Mouse (Mus musculus) lung, postnatal 36 days (tissue): Measurements from ENCODE around the gene Flad1.
"Not testable (repeated sequence)": the region's sequence is repeated elsewhere in the genome, so short reads cannot be mapped to it uniquely, and the experiment has no call there.

ENCODE experiments used
- DNase-seq: peaks from one replicate; pipeline ENCODE4 v3.0.0; 2022; ENCODE audit warnings: mixed read lengths

Flad1 gene

DNA sequence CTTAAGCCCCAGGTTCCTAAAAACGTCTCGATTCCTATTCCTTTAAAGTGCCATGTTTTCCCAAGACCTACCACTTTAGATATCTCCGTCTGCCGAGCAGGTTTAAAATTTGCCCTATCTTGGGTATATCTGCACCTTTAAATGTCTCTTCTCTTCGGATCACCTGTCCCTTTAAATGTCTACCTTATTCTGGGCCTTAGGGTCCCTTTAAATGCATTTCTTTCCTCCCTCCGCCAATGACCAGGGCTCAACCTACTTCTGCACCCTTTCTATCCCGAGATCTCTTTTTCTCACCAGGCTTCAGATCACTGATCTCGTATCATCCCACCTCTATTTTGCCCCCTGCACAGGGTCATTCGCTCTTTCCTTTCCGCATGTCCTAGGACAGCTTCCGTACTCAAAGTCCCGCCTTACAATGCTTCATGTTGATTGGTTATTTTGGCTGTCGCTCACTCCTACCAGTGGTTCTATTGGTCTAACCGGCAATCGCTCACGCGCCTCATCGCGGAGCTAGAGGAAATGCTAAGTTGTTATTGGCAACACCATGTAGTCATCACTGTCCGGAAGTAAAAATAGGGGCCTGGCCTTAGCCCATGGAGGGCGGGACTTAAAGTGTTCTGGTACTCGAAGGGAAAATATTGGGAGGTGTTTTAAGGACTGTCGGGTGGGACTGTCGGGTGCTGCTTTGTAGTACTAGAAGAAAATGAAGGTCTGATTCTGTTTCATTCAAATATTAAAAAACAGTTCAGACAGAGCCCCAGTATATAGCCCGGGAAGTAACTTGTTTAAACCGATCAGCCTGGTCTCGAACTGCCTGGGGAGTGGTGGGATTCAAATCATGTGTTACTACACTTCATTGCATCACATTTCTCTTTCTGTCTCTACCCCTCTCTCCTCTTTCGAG is at the start of gene Flad1:
Gene Flad1, minus strand, starts transcription at position 381 of the 904 bp plus-strand sequence.
- peak; percentile 100 for DNase-seq

DNA sequence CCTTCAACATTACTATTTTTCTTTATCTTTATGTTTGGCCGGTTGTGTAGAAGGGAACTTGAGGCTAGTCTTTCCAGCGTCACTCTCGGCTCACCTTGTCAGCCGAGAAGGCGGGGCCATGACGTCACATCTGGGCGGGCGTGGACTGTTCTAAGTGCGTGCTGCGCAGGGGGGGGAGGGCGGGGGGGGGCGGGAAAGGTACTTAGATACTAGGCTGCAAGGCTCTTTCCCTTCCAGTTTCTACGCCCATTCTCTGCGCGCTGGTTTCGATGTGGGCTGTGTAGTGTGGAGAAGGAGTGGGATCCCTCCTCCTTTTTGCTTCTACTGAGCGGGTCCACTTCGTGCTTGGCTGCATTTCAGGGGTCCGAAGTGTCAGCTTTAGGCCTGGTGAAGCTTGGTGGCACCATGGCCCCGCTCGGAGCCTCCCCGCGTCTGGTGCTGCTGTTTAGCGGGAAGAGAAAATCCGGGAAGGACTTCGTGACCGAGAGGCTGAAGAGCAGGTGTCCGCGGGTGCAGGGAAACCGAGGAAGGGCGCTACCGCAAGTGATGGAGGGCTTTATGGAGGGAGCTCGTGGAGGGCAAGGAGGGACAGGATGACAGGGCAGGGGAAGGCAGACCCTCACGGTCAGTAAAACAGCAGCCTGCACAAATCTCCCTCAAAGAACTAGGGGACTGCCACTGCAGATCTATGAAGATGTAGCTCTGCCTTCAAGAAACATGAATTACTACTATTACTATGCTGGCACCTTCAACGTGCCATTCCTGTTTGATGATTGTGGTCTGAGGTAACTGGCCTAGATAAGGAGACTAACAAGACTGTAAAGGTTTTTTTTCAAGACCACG is 47.5 kb upstream of the Flad1 start:
- DNase-seq: peak; percentile 97

DNA sequence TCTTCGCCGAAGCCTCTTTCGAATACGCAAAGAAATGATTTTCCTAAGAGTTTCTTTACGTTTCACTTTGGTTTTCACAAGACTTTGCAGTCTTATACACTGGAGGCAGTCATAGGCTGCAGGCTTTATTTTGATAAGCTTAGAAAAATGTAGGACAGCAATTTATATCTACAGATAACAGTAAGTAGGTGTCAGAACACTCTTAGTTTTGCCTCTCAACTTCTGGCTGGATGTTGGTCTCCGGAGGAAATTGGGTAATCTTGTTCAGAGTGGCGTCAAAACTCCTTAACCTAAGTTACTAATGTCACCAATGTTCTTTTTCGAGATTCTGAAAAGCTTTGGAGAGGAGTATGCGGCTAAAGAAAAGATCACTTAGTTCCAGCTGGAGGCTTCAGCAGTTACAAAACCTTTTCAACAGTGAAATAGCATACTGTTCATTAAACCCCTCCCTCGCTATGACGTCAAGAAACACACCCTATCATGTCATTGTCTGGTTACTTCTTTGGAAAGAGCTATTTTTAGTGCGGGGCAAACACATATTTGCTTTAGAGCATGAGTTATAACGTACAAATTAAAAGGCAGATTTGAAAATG is 46.8 kb upstream of the Flad1 start:
- DNase-seq: peak; percentile 93

DNA sequence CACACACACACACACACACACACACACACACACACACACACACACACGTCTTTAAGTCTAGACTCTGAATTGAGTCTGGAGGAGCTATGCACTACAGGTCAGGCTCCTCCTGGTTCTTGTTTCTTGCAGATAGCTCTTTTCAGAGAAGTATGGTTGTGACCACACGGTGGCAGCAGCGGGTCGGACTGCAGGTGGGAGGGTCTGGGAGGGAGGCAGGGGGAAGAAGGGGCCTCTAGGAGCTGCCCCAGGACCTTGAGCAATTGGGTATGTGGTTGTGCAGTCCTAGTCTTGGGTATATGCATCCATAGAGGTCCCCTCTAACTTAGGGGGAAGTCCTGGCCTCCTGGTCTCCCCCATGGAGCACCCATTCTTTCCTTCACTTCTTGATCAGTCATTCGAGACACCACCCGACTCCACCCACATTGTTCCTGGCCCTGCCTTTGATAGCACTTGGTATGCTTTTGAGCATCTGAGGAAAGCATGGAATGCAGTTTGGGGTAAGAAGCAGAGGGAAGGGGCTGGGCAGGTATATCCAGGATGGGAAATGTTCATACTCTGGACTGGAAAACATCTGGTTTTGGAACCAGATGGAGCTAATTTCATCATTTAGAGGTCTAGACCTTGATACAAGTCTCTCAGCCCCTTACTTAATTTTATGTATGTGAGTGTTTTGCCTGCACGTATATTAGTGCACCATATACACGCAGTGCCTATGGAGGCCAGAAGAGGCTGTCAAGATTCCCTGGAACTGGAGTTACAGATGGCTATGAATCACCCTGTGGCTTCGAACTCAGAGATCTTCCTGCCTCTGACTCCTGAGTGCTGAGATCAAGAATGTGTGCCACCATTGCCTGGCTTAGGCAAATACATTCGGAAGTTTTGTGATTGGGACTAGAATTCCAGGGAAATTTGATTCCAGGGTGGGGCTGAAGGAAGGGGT is 45.3 kb upstream of the Flad1 start:
- peak; percentile 88 for DNase-seq

DNA sequence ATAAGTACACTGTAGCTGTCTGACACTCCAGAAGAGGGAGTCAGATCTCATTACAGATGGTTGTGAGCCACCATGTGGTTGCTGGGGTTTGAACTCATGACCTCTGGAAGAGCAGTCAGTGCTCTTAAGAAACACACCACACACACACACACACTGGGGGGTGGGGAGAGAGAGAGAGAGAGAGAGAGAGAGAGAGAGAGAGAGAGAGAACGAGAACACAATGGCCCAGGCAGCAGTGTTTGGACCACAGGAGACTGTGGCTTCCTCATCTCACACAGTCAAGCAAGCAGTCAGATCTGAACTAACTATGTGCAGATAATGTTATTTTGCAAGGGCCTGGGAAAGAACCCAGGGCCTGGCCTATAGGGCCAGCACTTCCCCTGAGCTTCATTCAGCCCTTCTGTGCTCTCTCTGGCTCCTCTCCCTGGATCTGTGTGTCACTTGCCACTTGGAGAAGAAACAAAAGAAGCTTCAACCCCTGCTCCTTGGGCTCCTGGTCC is 44.2 kb upstream of the Flad1 start:
- no peak for DNase-seq

DNA sequence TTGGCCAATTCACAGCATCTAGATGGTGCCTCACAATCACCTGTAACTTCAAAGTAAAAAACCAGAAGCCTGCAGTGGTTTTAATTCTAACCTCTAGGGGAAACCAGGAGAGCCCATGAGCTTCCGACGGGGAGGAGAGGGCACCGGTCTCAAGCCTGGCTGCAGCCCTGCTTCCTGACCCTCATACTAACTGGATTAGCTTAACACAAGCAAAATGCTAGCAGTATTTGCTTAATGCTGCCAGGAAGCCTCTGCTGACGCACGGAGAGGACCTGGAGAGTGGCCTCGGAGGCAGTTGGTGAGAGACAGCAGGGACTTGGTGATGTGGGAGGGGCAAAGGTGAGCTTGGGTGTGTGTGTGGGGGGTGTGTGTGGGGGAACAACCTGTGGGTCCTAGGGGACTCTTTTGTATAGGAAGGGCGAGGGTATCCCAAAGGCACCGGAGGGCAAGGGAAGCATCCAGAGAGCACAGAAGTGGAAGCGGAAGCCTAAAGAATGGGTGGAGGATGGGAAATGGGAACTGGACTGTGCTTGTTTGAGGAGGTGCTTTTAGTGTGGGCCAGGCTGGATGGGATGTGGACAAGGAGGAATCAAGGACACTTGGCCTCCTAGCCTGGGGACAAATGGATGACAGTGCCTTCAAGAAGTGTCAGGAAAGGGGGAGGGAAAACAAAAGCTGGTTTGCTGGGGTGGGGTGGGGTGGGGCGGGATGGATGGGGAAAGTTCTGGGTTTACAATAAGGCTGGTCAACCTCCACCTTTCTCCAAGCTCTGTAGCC is 42.9 kb upstream of the Flad1 start, which contains the start of gene Pmvk:
Gene Pmvk, plus strand, starts transcription at position 141 of the 777 bp plus-strand sequence.
- DNase-seq: no peak

DNA sequence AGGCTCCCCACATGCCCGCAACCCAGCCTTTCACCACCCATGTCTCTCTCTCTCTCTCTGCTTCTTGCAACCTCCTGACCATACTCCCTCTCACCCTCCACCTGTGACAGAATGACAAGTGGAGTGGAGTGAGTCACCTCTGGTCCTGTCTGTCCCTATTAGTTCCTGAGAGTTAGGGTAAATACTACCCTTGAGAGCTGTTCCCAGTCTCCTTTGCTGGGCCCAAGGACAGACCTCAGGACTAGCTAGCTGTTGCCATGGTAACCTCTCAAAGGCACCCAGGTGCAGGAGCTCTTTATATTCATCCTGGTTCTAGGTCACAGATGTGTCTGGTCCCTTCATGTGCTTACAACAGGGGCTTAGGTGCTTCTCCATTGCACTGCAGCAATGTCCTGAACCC is 40.2 kb upstream of the Flad1 start:
- DNase-seq: peak; percentile 79

DNA sequence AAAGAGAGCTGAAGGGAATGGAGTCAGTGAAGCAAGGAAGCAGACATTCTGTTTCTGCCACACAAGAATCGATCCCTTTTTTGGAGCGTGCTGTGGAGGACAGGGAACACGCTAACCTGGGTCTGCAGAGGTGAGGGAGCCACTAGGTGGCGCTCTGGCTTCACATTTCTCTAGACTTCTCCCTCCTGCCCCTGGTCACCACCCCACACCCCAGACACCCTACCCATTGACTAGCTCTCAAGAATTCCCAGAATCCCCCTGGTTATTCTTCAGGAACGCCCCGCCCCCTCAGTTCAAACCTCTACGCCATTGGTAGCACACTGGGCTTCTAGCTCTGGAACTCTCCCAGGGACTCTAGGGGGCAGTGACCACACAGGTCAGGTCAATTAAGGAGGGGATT is 37.9 kb upstream of the Flad1 start:
- DNase-seq: peak; percentile 87

DNA sequence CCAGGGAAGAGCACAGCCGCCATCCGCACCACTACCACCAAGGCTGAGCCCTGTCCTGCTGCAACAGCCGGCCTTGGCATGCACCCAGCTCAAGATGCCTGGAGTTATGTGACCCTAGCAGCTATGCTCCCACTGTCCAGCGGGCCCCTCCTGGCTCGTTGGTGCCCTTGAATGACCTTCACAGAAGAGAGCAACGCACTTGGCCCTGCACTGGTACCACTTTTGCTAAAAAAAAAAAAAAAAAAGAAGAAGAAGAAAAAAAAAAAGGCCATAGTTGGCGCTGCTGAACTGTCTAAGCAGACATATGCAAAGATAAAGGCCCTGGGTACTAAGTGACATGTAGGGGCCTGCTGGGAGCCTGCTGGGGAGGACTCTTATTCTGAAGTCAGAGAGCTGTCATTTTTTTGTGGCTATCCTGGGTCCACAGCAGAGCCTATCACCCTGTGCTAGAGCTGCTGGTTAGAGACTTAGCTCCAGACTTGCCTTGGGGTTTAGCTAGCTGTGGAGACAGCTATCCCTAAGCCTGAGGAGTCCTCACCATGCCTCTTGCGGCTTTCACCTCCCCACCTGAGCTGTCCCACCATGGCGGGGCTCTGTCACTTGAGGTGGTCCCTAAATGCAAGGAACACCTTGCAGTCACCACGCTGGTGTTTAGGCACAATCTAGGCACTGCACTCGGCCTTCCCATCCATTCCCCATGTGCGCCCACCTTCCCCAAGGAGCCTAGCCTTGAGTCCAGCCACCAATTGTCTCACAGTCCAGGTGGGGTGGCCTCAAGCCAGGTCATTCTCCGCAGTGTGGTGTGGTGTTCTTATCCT is 37.3 kb upstream of the Flad1 start:
- peak; percentile 36 for DNase-seq

DNA sequence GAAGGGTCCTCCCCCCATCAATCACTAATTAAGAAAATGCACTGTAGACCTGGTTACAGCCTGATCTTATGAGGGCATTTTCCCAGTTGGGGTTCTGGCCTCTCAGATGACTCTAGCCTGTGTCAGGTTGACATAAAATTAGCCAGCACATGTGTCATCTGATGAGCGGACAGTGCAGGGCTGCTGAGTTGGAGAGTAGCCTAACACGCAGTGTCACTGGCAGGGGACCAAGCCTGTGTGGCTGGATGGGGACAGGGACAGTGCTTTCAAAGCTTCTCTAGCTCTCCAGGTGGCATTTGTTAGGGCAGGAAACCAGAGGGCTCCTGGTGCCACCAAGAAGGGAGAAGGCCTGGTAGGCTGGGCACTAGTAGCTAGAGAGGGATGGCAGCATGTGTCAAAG is 29.0 kb upstream of the Flad1 start:
- DNase-seq: no peak

DNA sequence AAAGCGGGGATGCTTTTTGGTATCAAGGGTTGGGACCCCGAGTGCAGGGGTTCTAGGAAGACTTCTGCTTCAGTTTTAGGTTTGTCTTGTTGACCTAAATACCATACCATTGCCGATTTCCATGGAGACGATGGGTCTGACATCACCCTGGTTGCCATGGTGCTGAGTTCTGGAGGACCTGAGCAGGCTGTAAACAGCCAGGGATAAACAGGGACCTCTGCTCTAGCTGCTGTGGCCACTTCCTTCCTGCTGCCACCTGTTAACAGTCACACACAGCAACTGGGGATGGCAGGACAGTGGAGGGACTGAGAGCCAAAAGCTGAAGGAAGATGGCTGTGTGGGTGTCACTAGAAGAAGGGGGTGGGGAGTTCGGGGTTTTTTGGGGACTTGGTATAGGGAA is 25.6 kb upstream of the Flad1 start:
- peak; percentile 68 for DNase-seq

DNA sequence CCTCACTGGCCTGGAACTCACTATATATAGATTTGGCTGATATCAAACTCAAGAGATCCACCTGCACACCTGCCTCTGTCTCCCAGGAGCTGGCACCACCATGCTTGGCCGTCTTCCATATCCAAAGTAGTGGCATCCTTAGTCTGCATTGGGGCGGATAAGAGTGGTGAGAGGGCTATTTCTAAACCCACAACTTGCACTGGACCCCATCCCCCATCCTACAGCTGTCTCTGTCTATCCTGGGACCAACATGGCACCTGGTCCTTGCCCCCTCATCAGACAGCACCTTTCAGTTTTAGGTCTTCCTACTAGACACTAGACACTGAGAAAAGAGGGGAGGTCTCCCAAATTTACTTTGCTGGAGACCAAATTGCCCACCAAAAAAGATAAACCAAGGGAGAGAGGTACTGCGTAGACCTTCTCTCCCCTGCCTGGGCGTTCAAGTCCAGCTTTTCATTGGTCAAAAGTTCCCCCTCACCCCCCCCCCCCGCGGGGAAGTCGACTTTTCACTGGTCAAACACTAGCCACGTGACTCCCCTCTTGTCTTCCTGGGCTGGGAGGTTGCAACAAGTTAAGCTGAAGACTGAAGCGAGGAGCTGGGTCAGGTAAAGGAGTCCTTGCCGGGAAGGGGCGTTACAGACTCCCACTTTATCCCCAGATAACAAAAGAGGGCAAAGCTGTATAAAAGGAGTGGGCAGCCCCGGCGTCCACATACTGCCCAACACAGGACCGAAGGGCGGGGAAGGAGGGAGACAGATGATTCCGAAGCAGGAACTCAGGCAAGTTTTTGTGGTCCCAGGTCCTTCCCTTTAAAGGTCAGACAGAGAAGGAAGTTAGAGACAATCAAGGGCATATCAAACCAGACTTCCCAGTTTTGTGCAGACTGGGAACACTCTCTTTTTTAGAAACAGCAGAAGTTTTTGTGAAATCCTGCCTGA is 24.8 kb upstream of the Flad1 start, which contains the start of gene Pbxip1:
Gene Pbxip1, plus strand, starts transcription at position 531 of the 938 bp plus-strand sequence.
- DNase-seq: peak; percentile 90

DNA sequence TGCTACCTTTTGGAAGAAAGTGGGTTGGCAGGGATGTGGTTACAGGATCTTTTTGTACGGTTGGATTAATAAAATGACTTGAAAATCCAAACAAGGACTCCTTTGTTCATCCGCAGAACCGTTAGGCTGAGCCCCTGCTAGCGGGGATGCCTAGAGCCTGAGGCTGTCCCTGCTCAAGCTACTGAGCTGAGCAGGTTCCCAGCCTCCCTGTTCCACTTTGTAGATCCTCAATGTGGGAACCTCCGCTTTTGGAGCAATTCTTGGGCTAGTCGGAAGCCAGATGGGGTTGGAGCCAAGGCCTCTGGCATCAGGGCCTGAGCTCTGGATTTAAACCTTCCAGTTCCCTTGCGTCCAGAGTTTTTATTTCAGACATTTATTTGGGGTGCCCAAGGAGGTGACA is 23.4 kb upstream of the Flad1 start:
- no peak for DNase-seq

DNA sequence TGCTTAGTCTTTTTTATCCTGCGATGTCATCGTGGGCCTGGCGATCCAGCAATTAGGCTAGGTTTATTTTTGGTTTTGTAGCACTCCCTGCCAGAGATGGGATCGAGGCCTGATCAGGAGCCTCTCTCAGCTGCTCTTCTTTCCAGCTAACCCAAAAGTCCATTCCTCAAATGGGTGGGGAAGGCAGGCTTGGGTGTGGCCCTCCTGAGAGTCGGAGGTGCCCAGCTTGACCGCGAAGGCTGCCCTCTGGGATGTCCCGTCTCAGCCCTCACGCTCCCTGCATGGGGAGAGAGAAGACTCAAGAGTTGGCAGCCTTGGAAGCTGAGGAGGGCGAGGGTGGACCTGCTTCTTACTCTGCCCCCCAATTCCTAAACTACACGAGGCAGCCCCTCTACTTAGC is 22.9 kb upstream of the Flad1 start:
- DNase-seq: no peak

DNA sequence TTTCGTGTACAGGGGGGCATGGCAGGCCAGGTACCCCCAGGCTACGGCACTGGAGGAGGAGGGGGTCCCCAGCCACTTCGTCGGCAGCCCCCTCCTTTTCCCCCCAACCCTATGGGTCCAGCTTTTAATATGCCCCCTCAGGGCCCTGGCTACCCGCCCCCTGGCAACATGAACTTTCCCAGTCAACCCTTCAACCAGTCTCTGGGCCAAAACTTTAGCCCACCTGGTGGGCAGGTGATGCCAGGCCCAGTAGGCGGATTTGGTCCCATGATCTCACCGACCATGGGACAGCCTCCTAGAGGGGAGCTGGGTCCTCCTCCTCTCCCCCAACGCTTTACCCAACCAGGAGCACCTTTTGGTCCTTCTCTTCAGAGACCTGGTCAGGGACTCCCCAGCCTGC is 20.9 kb upstream of the Flad1 start:
- DNase-seq: no peak

DNA sequence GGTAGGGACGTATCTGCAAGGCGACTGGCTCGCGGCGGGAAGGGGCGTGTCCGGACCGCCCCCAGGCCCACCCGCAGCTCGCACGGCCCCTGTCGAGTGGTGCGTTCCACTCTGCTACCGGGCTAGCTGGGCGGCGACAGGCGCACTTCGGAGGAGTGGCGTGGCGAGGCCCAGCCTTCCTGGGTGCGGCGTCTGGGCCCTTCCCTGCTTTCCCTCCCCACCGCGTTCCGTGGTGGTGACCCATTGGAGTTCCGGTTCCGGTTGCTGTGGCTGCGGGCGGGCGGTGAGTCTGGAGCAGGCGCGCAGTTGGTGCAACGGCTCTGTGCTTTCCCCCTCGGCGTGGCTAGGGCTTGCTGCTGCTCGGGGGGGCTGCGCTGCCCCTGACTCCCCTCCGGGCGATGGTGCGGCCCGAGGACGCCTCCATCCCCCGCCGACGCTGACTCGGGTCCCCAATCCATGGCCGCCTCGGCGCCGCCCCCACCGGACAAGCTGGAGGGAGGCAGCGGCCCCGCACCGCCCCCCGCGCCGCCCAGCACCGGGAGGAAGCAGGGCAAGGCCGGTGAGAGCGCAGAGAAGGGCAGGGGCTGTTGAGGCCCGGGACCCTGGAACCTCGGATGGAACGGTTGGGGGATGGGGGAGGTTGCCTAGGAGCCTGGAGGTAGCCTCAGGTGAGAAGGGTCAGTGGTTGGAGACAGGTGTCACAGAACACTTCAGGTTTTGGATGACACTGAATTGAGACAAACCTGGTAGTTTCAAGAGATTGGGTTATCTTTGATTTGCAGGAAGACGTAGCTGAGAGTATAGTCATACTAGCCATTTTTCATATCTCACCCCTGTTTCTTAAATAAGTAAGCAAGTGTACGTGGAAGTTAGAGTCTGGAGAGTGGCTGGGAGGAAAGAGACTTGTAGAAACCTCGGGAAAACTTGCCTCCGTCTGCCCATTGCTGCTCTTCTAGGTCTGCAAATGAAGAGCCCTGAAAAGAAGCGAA is 18.8 kb upstream of the Flad1 start, which contains the start of gene Pygo2:
Gene Pygo2, plus strand, starts transcription at position 44 of the 989 bp plus-strand sequence.
- DNase-seq: peak; percentile 97

DNA sequence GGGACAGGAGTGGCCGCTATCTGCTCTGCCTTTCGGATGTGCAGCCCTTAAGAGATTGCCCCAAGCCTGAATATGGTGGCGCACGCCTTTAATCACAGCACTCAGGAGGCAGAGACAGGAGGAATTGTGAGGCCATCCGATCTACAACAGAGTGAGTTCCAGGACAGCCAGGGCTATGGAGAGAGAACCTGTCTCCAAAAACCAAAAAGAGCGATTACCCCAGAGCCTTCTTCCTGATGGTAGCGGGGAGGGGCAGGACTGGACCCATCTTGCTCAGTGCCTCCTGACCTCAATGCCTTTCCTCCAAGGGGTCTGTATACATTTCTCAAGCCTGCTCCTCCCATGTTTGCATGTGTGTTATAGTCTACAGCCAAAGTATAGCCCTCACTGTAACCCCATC is 17.4 kb upstream of the Flad1 start:
- not testable (repeated sequence) for DNase-seq

DNA sequence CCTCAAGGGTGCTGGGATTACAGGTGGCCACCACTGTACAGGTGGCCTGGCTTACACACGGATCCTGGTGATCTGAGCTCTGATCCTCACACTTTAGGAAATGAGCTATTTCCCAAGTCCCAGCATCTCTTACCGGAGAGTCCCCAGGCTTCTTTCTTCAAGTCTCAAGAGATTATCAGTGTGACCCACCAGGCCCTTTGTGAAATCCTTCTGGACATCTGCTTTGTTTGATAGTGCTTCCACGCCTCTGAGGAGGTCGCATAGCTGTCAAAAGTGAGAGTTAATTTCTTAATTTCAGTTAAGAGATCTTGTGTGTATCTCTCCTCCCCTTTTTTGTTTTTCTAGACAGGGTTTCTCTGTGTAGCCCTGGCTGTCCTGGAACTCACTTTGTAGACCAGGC is 14.2 kb upstream of the Flad1 start:
- DNase-seq: no peak
